In genomic region chr1:132739077-132739521, GRCm38 (mm10) we compare ENCODE assay signal across 11 mouse cellular contexts. TPM values are rescaled to one million over a fixed set of nuclear protein-coding genes. Genes with fewer than 3 reads are reported as not detected.
DNase-seq lines count a peak whose midpoint lies in the region; ATAC-seq and TF ChIP-seq lines count a peak whose summit lies in the region.
"Had no signal": no experiment of that assay in that cellular context is flagged by ENCODE, and none has a peak within 500 bp of the region (broad histone marks: within the 10 kb centered on the region; RNA-seq: fewer than 3 reads in every experiment).

No protein-coding gene starts in this region.

- H3K4me3 ChIP-seq in forebrain, embryonic 14.5 days (ENCODE audit: low read depth, low read length): peak overlapping the region; percentile 63
- no peak overlapping the region for H3K4me3 ChIP-seq in liver, postnatal 0 days (ENCODE audit: low read depth, low read length)
- H3K4me3 ChIP-seq in gastrocnemius, adult 2 months: no peak overlapping the region
- H3K4me3 ChIP-seq: erythroblast, embryonic 14.5 days; lung, embryonic 15.5 days had no signal

- no peaks in the 10 kb centered on the region for H3K36me3 ChIP-seq in forebrain, embryonic 14.5 days (ENCODE audit: control insufficient read depth, insufficient read depth, low read length)
- no peaks in the 10 kb centered on the region for H3K36me3 ChIP-seq in liver, postnatal 0 days (replicated peaks; ENCODE audit: insufficient read depth, low read length)
- H3K36me3 ChIP-seq: lung, embryonic 15.5 days had no signal

- peak; percentile 50 for DNase-seq in layer of hippocampus, adult 11-12 months (ENCODE audit: low spot score)
- DNase-seq in layer of hippocampus, adult 9-10 months (ENCODE audit: low spot score): no peak
- peak; percentile 92 for DNase-seq in forebrain, embryonic 14.5 days (ENCODE audit: low spot score)
- DNase-seq in layer of hippocampus, postnatal 36 days: peak; percentile 71 to 75
- DNase-seq in right cerebral cortex, adult 18-20 months: peak; percentile 79
- no peak for DNase-seq in liver, postnatal 0 days
- no peak for DNase-seq in gastrocnemius, adult 2 months
- no peak for DNase-seq in ovary, postnatal 10 days (ENCODE audit: low spot score)

- peaks cover 56% of the 10 kb centered on the region for H3K4me1 ChIP-seq in forebrain, embryonic 14.5 days (ENCODE audit: control insufficient read depth, insufficient read depth, low read length)
- no peaks in the 10 kb centered on the region for H3K4me1 ChIP-seq in liver, postnatal 0 days (ENCODE audit: insufficient read depth)

- intact Hi-C loops in gastrocnemius, adult 2 months (cut with DNase I): no loop called here

- peak; percentile 67 for ATAC-seq in forebrain, embryonic 14.5 days
- ATAC-seq in liver, postnatal 0 days: no peak

- peak overlapping the region; percentile 90 for H3K27ac ChIP-seq in forebrain, embryonic 14.5 days (ENCODE audit: low read depth, low read length)
- H3K27ac ChIP-seq in liver, postnatal 0 days (ENCODE audit: low read depth): no peak overlapping the region
- no peak overlapping the region for H3K27ac ChIP-seq in gastrocnemius, adult 2 months
- H3K27ac ChIP-seq: lung, embryonic 15.5 days had no signal

- TF ChIP-seq CTCF in liver, postnatal 0 days (IDR thresholded peaks at IDR 0.05; ENCODE audit: low read depth): no peak
- TF ChIP-seq CTCF in gastrocnemius, adult 2 months (IDR thresholded peaks at IDR 0.05): no peak

- H3K9me3 ChIP-seq in forebrain, embryonic 14.5 days (replicated peaks; ENCODE audit: control insufficient read depth, low read length): no peaks in the 10 kb centered on the region
- H3K9me3 ChIP-seq in liver, postnatal 0 days (ENCODE audit: low read length): no peaks in the 10 kb centered on the region
- H3K9me3 ChIP-seq: lung, embryonic 15.5 days had no signal

- TF ChIP-seq EP300 in liver, postnatal 0 days (IDR thresholded peaks at IDR 0.05; ENCODE audit: low read depth): no peak

- 0 out of 2 replicates have a peak, but pooled peaks cover 4% of the 10 kb centered on the region for H3K27me3 ChIP-seq in forebrain, embryonic 14.5 days (replicated peaks; ENCODE audit: control insufficient read depth, insufficient read depth, low read length)
- H3K27me3 ChIP-seq in liver, postnatal 0 days (ENCODE audit: insufficient read depth, low read length): peaks cover 27% of the 10 kb centered on the region

- peak overlapping the region; percentile 82 for H3K4me2 ChIP-seq in forebrain, embryonic 14.5 days (ENCODE audit: low read length)
- H3K4me2 ChIP-seq in liver, postnatal 0 days (ENCODE audit: low read depth, low read length): no peak overlapping the region
- H3K4me2 ChIP-seq: lung, embryonic 15.5 days had no signal

- WGBS in forebrain, embryonic 14.5 days: under 1% methylated on average over 11 of the region's 11 CpGs
- WGBS in liver, postnatal 0 days (ENCODE audit: insufficient replicate concordance): 6% methylated on average over 11 of the region's 11 CpGs

- peak overlapping the region; percentile 85 for H3K9ac ChIP-seq in forebrain, embryonic 14.5 days (ENCODE audit: low read length)
- H3K9ac ChIP-seq in liver, postnatal 0 days (replicated peaks): no peak overlapping the region
- H3K9ac ChIP-seq: lung, embryonic 15.5 days had no signal

RNA-seq across cellular contexts. Expression of gene Nfasc, which starts 2.5 kb away (rescaled TPM):
- polyA plus RNA-seq in forebrain, embryonic 14.5 days (2014; fragmentation: Nextera tagmentation; extraction: Ambion mirVana): 26.9 and 40.3 TPM in 2 replicates
- 100 to 1,000 TPM; 174 to 193 TPM for total RNA-seq in layer of hippocampus, postnatal 36 days (2021)
- 0.05 and 0.09 TPM in 2 replicates for polyA plus RNA-seq in liver, postnatal 0 days (2015; fragmentation: Nextera tagmentation; extraction: Ambion mirVana)
- total RNA-seq in gastrocnemius, adult 2 months (2021): under 1 TPM; 0.25 to 0.28 TPM
- total RNA-seq: CH12.LX had no signal
- polyA plus RNA-seq: erythroblast, embryonic 14.5 days had no signal

Comparison
In these comparisons a context has a peak if more than half of its experiments do, and no peak if none do; other contexts are left out.
1. DNase-seq: peak in layer of hippocampus, adult 11-12 months (single experiment), forebrain, embryonic 14.5 days (single experiment), layer of hippocampus, postnatal 36 days (2 of 2) and right cerebral cortex, adult 18-20 months (single experiment); none in layer of hippocampus, adult 9-10 months (single experiment), liver, postnatal 0 days (single experiment), gastrocnemius, adult 2 months (single experiment) and ovary, postnatal 10 days (single experiment).
2. RNA of gene Nfasc, which starts 2.5 kb away (total RNA-seq): 174 to 193 TPM in layer of hippocampus, postnatal 36 days; 0.25 to 0.28 TPM in gastrocnemius, adult 2 months; every median in the first group is over 100 times any median in the second.